Mouse (Mus musculus) heart, adult 18-20 months (tissue): ENCODE measurements around the gene AW011738. TPM values are rescaled to one million over a fixed set of nuclear protein-coding genes. Genes with fewer than 3 reads are reported as not detected.

ENCODE experiments used
- DNase-seq, 2 experiments: peaks; one replicate each; pipeline ENCODE4 v3.0.0; 2021 to 2022; ENCODE audit warnings: mixed read lengths in 1 of 2
- long read RNA-seq, 2 experiments: library from polyadenylated mRNA; stranded (forward); transcript quantifications; one replicate each; pipeline ENCODE4 v2.0.0; 2021
- total RNA-seq, 2 experiments: library from RNA; stranded (reverse); gene quantifications; 2 replicates each; pipeline ENCODE4 v1.2.3; 2021

The AW011738 gene
- 10 to 100 TPM in 1 of 2 experiments, 1 to 10 TPM in 1; 9.5 to 11.6 TPM for total RNA-seq
- long read RNA-seq, experiment 1, transcript AW011738-201 (1 exons, 1,848 nt) = major isoform, 7 of 7 reads
- long read RNA-seq, experiment 1, partial matches to known transcripts = 0 of 7 reads
- long read RNA-seq, experiment 1, other reads (novel, unspliced or antisense) = 0 of 7 reads
- long read RNA-seq, experiment 2, partial matches to known transcripts = 0 of 4 reads
- long read RNA-seq, experiment 2, other reads (novel, unspliced or antisense) = 0 of 4 reads

DNA sequence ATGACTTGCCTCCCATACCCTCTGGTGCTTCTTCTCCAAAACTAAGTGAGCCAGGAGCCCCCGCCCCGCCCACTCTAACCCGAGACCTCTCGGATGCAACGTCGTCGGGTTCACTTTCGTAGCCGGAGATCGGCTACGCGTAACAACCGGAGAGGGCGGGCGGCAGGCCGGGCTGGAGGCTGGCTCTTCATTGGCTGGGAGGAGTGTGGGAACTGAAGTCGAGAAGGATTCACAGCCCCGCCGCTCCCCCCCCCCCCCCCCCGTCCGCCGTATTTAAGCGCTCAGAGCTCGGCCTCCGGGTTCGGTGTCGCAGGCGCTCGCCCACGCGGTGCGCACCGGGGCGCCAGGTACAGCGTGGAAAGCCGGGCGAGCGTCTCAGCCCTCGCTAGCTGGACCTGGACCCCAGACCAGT is at the start of gene AW011738:
Gene AW011738 (plus strand): TSS at position 304 of the 412 bp plus-strand sequence.
- DNase-seq = peak; percentile 86 to 90

DNA sequence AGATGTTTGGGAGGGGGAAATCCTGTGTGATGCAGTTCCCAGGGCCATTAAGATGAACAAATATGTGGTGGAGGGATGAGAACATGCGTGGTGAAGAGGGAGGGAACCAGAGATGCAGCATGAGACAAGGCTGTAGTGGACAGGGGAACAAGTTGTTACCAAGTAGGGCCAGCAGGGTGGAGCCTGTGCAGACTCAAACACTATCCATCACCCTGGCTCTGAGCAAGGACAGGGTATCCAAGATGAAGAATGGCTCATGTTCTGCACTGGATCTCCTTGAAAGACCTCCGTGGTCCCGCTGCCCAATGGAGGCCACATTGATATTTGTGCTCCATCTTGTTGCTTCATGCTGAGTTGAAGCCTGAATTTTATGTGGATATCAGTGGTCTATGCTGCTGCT is 48.3 kb upstream of the AW011738 start:
- no peak for DNase-seq

DNA sequence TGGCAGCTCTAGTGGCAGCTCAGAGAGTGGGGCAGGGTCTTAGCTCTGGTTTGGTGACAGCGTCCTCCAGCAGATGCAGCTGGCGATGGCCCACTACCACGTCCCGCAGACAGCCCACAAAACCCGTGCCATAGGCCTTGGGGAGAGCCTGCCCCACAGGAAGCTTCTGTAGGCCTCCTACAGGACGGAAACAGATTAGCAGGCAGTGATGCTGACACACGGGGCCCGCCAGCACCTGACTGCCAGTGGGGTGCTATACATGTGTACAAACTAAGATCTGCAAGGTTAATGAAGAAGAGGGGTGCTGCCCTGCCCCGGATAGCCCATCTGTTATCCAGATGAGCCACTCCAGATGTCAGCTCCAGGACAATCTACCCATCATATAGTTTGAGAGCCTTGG is 36.6 kb upstream of the AW011738 start:
- peak in 1 of 2 experiments; percentile 0 for DNase-seq

DNA sequence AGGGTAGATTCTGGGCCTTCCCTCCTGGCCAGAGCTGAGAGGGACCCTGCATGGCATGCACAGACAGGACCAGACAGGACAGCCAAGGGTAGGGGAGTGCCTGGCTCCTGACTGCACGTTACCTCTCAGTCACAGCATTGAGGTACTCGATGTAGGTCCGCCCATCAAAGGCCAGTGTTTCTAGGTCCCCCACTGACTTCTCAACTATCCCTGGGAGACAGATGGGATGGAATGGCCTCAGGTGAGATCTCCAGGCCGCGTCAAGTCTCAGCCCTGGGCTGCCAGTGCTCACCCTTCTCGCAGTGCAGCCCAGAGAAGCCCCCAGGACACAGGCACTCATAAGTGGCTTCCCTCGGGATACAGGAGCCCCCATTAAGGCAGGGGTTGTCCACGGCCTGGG is 34.5 kb upstream of the AW011738 start:
- DNase-seq = no peak

DNA sequence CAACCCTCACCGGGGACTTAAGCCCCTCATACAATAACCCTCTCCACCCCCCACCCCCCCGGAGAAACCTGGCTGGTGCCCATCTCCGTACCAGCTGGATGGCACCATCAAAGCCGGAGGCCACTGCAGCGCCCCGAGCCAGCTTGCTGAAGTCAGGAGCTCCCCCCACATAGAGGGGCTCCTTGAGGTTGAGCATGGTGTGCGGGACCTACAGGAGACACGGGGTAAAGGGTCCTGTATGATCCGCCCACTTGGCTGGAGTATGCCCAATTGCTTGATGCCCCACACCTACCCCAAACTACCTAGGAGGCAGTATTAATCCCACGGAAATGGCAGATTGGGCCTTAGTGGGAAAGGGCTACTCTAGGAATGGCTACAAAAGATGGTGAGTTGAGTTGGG is 34.0 kb upstream of the AW011738 start:
- DNase-seq = no peak

DNA sequence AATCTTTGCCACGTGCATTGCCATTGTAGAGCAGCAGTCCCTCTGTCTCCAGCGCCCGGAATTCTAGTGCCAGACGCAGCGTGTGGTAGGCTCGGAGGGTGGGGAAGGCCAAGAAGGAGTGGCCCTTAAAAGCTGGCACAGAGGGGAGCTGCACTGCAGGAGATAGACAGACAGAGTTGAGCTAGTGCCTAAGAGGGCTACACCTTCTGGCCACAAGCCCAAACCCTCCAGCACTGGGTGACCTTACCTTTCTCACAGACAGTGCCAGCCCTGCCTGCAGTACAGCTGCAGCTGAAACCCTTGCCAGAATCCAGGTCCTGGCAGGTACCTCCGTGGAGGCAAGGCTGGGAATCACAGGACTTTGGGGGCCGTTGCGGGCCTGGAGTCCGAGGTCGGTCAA is 31.3 kb upstream of the AW011738 start:
- DNase-seq = peak; percentile 73 to 85

DNA sequence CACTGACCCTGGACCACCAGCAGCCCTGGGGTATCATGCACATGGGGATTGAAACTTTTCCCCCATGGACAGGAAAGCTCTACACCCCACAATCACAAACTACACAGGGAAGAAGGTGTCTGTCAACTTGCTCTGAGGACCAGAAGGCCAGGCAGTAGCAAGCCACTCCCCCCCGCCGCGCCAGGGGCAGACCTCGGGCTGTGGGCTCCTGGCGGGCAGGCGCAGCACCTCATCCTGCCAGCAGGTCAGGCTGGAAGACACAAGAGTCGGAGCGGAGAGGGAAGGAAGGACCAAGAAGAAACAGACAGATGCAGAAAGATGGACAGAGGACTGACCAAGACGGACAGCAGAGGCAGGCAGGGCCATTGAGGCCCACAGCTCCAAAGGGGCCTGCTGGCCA is 25.5 kb upstream of the AW011738 start:
- no peak for DNase-seq

DNA sequence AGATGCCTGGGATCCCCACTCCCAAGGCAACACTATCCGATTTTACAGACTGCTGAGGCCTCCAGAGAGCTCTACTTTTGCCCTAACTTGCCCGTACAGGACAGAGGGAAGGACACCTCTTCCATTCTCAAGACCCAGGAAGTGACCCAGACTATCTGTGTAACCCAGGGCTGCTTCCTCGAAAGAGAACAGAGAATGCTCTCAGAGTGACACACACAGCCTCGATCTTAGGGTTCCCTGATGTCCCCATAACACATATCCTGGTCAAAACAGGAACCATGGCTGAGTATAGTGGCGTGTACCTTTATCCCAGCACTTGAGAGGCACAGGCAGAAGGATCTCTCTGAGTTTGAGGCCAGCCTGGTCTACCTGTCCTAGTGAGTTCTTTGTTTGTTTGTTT is 19.4 kb upstream of the AW011738 start:
- no peak for DNase-seq

DNA sequence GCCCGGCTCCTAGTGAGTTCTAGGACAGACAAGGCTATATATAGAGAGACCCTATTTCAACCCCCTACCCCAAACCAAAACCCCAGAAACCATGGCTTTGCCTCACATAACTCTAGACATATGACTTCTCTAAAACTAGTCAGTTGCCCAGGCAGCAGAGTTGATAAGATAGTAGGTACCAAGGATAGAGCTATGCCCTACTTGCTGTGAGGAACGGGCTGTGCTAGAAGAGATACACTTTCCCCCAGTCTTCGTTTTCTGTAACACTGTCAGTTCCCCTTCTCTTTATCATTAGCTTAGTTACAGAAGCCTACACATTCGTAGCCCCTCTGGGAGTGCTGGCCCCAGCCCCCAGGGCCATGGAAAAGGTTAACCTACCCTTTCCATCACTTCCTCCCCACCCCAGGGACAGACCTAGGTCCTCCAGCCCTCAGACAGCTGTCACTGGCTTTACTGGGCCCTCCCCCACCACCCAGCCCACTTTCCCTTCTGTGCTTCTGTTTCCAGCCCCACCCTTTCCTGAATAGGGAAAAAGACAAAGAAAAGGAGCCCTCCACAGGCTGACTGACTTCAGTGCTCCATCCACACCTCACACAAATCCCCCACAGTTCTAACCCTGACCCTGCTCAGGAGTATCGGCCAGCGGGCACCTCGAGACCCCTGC is 18.7 kb upstream of the AW011738 start:
- peak in 1 of 2 experiments; percentile 48 for DNase-seq

DNA sequence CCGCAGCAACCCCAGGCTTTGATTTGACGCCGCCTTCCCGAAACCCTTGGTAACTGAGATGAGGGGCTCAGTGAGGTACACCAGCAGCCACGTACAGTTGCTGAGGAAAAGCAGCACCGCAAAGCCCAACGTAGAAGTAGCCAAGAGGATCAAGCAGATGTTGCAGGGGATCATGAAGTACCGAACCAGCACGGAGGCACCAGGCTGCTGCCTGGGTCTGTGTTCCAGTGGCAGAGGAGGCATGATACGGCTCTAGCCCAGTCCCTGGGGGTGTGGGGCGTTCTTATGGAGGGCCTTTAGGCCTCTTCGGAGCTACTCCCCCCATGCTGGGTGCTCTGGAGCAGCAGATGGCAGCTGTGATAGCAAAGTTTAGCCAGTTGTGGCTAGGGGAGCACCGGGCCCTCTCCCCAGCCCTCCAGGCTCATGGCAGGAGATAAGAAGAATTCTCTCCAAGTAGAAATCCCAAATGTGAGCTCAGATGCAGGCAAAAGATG is 17.6 kb upstream of the AW011738 start:
- DNase-seq = no peak

DNA sequence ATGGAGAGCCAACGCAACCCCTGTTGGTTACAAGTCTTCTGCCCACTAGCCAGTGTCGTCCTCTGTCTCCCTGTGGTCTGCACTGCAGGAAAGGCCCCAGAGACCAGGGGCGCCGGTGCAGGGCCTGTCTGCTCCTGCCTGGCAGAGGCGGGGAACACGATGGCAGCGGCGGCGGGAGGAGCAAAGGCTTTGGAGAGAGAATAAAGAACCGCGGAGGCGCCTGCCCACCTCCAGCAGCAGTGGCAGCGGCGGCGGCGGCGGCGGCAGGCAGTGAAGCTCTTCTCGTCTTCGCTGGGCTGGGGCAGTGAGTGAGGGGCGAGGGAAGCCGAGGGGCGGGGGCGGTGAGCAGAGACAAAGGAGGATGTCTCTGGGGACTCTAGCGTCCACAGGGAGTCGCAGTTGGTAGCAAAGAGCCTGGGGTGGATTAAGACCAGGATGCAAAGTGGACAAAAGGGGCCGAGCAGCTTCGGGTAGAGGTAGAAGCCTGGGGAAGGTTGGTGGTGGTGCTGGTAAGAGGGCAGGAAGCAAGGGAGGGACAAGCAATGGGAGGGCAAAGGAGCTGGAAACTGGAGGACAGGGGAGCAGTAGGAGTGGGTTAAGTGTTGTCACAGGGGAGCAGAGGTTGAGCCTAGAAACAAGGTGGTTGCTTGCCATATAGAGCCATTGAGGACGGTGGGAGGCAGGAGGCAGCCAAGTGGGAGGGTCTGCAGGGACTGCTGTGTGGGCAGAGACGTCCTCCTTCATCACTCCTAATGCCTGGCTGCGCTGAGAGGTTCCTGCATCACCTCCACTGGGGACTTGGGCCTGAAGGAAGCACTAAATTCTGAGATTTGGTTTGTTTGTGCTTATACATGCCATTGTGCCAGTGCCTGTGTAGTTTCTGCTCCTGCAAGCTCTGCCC is 16.9 kb upstream of the AW011738 start:
- DNase-seq = no peak

DNA sequence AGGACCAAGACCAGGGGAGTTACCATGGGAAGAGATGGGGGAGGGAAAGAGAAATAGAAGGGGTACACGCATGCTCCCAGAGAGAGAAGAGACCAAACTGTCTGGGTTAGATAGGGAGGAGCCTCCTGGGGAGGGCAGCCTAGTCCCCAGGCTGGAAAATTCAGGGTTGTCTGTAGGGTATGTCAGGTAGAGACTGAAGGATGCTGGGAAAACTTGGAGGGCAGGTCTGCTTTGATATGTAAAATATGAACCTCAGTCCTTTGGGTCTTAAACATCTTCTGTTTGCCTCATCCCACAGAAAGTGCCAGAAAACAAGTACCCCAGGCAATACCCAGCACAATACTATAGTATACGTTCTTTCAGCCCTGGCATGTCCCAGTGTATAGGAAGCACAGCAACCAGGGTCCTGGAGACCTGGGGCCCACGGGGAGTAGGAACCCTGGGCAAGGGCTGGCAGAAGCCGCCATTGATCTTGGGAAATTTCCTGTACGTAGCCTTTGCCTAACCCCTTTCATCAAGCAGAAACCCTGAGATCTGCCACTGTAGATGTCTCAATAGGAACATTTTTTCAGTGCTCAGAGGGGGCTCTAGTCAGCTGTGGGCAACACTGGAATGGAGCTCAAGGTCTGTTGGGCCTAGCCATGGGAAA is 14.8 kb upstream of the AW011738 start:
- DNase-seq = no peak

DNA sequence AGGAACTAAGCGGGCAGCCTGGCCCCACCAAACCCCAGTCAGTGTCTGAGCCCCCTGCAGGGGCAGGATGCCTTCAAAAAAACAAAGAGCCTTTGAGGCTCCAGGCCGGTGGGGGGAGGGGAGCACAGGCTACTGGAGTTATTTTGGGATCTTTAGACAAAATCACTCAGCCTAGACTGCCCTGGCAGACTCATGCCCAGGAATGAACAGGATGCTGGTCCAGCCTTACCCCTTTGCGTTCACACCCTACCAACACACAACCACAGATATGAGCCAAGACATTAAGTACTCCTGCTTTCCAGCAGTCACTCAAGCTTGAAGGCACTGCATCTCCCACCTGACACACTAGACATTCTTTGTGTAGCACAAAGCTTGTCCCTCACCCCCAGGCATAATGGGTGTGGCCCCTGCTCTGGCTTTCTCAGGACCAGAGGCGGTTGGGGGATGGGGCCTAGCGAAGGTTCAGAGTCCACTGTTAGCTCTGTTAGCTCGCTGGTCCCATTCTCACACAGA is 14.2 kb upstream of the AW011738 start:
- no peak for DNase-seq

DNA sequence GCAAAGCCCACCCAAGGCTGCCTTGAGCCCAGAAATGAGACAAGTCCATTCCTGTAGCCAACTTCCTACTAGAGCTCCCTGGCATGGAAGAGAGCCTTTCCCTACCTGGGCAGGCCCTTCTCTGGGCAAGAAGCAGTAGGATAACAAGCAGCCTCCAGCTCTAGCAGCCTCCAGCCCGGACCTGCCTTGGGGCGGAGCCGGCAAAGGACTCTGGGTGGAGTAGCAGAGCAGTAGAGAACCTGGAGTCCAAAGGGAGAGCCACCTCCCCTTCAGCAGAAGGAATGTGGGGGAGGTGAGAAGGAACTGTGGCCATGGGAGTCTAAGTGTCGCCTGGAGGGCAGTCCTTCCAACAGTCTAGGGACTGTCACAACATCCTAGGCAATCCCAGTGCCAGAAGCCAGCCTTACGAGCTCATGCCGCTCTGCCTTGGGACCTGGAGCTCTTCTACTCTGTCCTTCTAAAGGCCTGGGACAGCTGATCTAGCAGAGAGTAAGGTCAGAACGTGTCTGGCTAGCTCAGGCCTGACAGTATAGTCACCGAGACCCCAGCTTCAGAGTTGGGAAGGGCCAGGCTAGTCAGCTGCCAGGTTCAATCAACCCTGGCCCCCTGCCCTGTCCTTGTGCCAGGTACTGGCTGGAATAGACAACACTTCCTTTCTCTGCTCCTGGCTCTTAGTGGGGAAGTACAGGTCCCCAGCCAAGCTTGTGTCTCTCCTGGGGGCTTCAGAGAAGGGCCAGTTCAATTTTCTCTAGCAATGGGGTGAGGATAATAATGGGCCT is 10.5 kb upstream of the AW011738 start:
- DNase-seq = peak; percentile 42 to 49

DNA sequence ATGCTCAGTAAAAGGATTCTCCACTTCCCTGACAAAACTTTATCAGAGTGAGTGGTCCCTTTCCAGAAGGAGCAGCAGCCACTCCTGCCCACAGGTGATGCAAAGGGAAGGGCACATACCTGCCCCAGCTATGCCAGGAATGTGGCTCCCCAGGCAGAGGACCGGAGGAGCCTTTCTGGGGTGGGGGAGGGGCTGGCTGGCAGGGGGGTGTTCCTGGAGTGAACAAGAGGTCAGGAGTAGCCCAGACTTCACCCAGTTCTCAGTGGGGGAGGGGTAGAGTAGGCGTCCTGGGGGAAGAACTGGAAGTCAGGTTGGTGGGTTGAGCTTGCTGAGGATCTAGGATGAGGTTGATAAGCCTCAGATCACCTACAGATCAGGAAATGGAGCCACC is 9.9 kb upstream of the AW011738 start:
- DNase-seq = no peak

DNA sequence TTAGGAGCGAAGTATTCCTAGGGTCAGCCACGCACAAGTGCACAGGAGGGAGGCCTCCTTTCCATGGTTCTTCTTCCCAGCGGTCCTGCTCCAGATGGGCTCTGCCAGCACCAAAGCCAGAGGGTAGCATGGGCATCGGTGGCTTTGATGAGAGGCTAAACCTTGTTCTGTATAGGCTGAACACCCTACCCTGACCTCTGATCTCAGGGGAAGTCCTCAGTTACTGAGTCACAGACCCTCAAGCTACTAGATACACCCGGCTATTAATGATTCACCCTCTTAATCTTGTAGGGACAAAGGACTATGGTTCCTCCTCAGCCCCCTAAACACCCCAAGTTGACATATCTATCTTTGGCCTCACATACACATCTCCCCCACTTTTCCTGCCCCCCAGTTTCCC is 9.2 kb upstream of the AW011738 start:
- DNase-seq = no peak

DNA sequence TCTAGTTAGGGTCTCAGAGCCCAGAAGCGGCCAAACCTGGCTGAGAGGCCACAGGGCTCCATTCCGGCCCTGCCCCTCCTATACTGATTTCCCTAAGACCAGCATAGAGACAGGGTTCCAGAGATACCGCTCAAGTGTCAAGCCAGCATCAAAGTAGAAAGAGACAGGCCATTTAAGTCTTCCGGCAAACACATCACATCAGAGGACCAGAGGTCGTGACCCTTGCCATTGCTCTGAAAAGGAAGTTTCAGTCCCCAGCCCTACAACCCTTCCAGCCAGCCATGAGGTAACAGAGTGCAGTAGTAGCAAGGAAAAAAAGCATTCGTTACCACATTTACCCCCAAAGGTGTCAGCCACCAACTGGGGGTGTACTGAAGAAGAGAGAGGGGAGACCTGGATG is 8.8 kb upstream of the AW011738 start:
- DNase-seq = no peak

DNA sequence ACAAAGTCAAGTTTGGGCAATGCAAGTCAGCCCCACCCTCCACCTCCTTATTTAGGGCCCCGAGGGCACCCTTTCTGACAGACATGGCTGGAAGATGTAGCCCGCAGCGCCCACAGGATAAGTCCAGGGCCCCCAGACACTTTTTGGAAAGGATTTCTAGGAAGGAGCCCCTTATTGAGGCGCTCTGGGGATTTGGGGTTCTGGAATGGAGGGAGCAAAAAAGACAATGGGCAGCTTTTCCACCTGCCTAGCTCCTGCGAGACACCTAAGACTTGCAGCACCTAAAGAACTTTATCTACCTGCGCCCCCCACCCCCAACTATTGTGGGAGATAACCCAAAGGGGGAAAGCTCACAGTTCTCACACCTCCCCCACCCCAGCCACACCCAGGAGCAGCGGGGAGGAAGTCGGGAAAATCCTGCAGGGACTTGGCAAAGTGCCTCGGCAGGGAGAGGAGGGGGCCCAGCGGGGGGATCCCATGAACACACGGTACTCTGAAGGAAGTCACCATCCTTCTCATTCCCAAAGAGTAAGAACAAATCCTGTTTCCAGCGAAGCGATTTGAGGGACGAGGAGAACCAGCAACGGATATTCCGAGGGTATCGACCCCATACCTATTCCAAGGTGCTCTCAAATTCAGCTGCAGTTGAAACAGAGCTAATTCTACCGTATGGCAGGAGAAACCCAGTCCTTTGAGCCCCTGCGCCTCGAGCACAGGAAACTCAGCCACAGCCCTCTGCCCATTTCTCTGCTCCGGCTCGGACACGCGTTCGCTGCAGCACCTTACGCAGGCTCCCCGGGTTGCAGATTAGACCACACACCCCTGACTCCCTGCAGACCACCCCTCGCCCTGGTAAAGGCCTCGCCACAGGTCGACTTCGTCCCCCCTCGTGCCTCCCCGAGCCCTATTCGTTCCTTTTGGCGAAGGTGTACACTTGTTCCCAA is 6.9 kb upstream of the AW011738 start:
- peak; percentile 60 to 69 for DNase-seq

DNA sequence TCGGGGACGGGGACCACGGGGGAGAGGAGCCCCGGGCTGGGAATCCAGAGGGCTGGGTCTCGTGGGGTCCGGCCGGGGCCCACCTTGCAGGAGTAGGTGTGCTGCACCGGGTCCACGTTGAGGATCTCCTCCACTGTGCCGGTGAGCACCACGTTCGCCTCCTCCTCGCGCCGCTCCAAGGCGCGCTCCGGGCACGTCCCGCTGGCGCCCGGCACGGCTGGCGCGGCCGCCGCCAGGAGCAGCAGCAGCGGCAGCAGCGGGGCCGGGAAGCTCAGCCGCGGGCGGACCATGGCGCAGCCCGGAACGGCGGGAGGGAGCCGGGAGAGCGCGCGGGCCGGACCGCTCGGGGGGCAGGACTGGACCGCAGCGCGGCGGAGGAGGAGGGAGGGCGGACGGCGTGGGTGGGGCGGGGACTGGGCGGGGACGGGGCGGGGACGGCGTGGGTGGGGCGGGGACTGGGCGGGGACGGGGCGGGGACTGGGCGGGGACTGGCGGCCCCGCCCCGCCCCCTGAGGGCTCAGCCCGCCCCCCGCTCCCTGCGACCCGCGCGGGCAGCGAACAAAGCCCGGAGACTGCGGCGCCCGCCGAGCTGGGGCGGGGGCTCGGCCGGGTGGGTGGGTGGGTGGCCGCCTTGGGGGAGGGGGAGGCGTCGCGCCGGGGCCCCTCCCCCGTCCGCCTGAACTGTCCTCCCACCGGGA is 5.8 kb upstream of the AW011738 start, which contains the start of gene Agrn:
Gene Agrn (minus strand): TSS at position 358 of the 698 bp plus-strand sequence.
- peak; percentile 77 to 81 for DNase-seq
